Mouse (Mus musculus) brain, embryonic 14.5 days (tissue): ENCODE measurements around the gene Cox11. TPM values are rescaled to one million over a fixed set of nuclear protein-coding genes. Genes with fewer than 3 reads are reported as not detected.

Source experiments
- DNase-seq: peaks from one replicate; pipeline ENCODE4 v3.0.0-alpha.2; 2011; ENCODE audit warnings: low read depth
- CTCF ChIP-seq: fragments of 200-500 bp; IDR thresholded peaks from 2 replicates; pipeline ENCODE4 v1.5.1; 2012; ENCODE audit warnings: inconsistent platforms, mild to moderate bottlenecking, moderate library complexity, borderline replicate concordance; ENCODE audit not compliant: insufficient read depth, insufficient read length; ENCODE audit errors: extremely low read depth
- POLR2A ChIP-seq: fragments of 200-500 bp; IDR thresholded peaks from 2 replicates; pipeline ENCODE4 v1.6.1; 2012; ENCODE audit warnings: mild to moderate bottlenecking, inconsistent platforms, borderline replicate concordance; ENCODE audit not compliant: poor library complexity, insufficient read depth, insufficient read length, severe bottlenecking; ENCODE audit errors: extremely low read depth
- polyA plus RNA-seq: library from polyadenylated mRNA; depleted of rRNA; stranded (reverse); fragments of >200 nt; gene quantifications from 2 replicates; pipeline ENCODE4 v1.2.3, GENCODE M21; 2012; rRNA removed

The Cox11 gene
- polyA plus RNA-seq, 1 experiment: 30.7 TPM

DNA sequence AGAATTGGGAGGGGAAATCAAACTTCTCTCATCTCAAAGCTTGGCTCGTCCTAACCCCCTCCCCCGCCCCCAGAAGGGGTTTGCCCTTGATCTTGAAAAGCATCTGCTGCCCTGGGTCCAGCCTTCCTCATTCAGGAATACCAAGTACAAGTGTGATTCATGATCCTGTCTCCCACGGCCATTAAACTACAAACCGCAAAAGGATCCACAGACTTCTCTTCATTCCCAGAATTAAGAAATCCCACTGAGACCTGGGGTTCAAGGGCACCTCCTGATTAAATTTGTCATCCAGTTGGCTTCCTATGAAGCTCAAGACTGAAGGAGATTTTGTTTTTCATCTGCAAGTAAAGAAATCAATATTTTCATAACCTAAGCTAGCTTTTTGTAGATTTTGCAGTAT, 56.2 kb downstream of the Cox11 start:
- TF ChIP-seq POLR2A: no peak
- no peak for TF ChIP-seq CTCF
- no peak for DNase-seq

Other genes with a start within 250 kb of the Cox11 start
- 4.1 and 6.3 TPM in 2 replicates for gene Hlf, start 247.3 kb upstream of the Cox11 start, polyA plus RNA-seq
- gene Stxbp4, start 89 bp upstream of the Cox11 start, polyA plus RNA-seq: 8.4 and 12.3 TPM in 2 replicates
- 6.1 and 14.0 TPM in 2 replicates for gene Tom1l1, start 50.2 kb downstream of the Cox11 start, polyA plus RNA-seq